Mouse (Mus musculus): ENCODE measurements around the gene Snd1. TPM values are rescaled to one million over a fixed set of nuclear protein-coding genes. Genes with fewer than 3 reads are reported as not detected.

Gene Snd1
- polyA plus RNA-seq, 2 experiments = 31.5 to 43.2 TPM

DNA sequence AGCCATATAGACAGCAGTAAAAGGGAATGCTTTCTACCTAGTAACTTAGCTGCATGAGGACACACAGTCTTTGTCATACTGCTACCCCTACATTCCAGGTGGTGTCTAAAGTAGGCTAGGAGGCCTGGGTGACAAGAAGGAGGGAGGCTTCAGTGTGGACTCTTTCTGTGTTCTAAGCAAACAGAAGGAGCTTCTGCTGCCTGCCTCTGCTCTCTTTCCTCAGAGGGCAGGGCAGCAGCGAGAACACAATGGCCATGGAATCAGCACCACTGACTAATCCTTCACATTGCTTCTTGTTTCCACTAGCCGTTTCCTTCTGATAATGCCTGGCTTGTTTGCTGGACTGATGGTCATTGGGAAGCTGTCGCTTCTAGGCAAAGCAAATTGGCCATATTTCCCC, 316.2 kb downstream of the Snd1 start:
- H3K36me3 ChIP-seq (replicated peaks; ENCODE audit: control insufficient read depth, insufficient read depth, low read depth) = no peaks in the 10 kb centered on the region
- no peaks in the 10 kb centered on the region for H3K27me3 ChIP-seq (ENCODE audit: control insufficient read depth, insufficient read depth, low read length)
- no peak overlapping the region for H3K27ac ChIP-seq
- no peak overlapping the region for H3K9ac ChIP-seq (replicated peaks)
- peaks cover 0 to 2% of the 10 kb centered on the region in 2 experiments; a peak in 1 of 4 replicates for H3K4me1 ChIP-seq (replicated peaks; ENCODE audit: control insufficient read depth in 2 of 2, insufficient read depth in 2 of 2, low read length in 1 of 2)
- no peak for DNase-seq (ENCODE audit: low read depth in 3 of 3, low spot score in 3 of 3)
- TF ChIP-seq CTCF (IDR thresholded peaks at IDR 0.05; ENCODE audit: low read depth) (no peak), EP300 (IDR thresholded peaks at IDR 0.05; ENCODE audit: low read depth) (no peak)
- no peak overlapping the region for H3K4me2 ChIP-seq (ENCODE audit: low read depth)
- no peak for ATAC-seq (ENCODE audit: insufficient read depth)
- WGBS (ENCODE audit: insufficient replicate concordance) = 34% methylated on average over 3 of the region's 3 CpGs
- H3K9me3 ChIP-seq (ENCODE audit: control insufficient read depth, low read length) = no peaks in the 10 kb centered on the region
- no peak overlapping the region for H3K4me3 ChIP-seq (ENCODE audit: insufficient read depth in 1 of 2, low read depth in 2 of 2, low read length in 2 of 2)

DNA sequence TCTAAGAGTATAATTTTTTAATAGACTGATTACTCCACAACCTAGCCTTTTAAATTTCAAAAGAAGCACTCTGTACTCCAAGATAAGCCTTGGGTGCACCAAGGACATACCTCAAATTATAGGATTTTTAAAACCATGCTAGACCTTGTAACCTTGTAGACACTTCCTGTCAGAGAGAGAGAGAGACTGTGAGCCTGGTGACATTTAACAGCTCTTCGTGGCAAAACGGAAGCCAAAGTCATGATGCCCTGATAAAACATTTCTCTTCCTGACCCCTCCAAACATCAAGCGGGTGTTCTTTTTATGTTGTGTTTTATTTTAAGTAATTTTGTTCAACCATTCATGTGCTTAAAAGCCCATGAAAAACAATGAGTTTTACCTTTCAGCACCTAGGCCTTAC, 316.9 kb downstream of the Snd1 start:
- no peak overlapping the region for H3K9ac ChIP-seq (replicated peaks)
- ATAC-seq (ENCODE audit: insufficient read depth) (no peak), DNase-seq (ENCODE audit: low read depth in 3 of 3, low spot score in 3 of 3) (no peak)
- peaks cover 0 to 2% of the 10 kb centered on the region in 2 experiments; a peak in 1 of 4 replicates for H3K4me1 ChIP-seq (replicated peaks; ENCODE audit: control insufficient read depth in 2 of 2, insufficient read depth in 2 of 2, low read length in 1 of 2)
- no peaks in the 10 kb centered on the region for H3K9me3 ChIP-seq (ENCODE audit: control insufficient read depth, low read length)
- 36% methylated on average over 3 of the region's 3 CpGs for WGBS (ENCODE audit: insufficient replicate concordance)
- no peaks in the 10 kb centered on the region for H3K36me3 ChIP-seq (replicated peaks; ENCODE audit: control insufficient read depth, insufficient read depth, low read depth)
- H3K4me2 ChIP-seq (ENCODE audit: low read depth) = no peak overlapping the region
- no peak overlapping the region for H3K27ac ChIP-seq
- TF ChIP-seq CTCF (IDR thresholded peaks at IDR 0.05; ENCODE audit: low read depth) (no peak), EP300 (IDR thresholded peaks at IDR 0.05; ENCODE audit: low read depth) (no peak)
- no peaks in the 10 kb centered on the region for H3K27me3 ChIP-seq (ENCODE audit: control insufficient read depth, insufficient read depth, low read length)
- no peak overlapping the region for H3K4me3 ChIP-seq (ENCODE audit: insufficient read depth in 1 of 2, low read depth in 2 of 2, low read length in 2 of 2)

DNA sequence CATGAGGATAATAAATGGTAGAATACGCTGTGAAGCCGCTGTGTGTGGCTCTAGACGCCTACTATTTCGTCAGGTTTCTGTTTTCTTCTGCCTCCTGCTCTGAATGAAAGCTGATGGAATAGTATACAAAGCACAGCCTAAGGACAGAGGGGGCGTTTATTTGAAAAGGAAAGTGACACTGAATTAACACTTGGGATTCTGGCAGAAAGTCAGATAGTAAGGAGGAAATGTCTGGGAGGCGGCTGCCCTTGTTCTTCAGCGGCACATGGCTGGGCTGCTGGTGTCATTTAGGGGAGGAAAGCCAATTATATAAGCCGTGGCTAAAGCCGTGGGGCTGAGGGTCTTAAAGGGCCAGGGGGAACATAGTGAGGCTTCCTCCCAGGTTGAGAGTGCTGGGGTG, 320.4 kb downstream of the Snd1 start:
- Histone ChIP-seq H3K4me3 (ENCODE audit: insufficient read depth in 1 of 2, low read depth in 2 of 2, low read length in 2 of 2) (no peak overlapping the region), H3K27ac (no peak overlapping the region), H3K4me2 (ENCODE audit: low read depth) (no peak overlapping the region), H3K9me3 (ENCODE audit: control insufficient read depth, low read length) (no peaks in the 10 kb centered on the region), H3K4me1 (replicated peaks; ENCODE audit: control insufficient read depth in 2 of 2, insufficient read depth in 2 of 2, low read length in 1 of 2) (0 out of 4 replicates have a peak, but pooled peaks cover 0 to 2% of the 10 kb centered on the region in 2 experiments), H3K27me3 (ENCODE audit: control insufficient read depth, insufficient read depth, low read length) (no peaks in the 10 kb centered on the region), H3K9ac (replicated peaks) (no peak overlapping the region), H3K36me3 (replicated peaks; ENCODE audit: control insufficient read depth, insufficient read depth, low read depth) (no peaks in the 10 kb centered on the region)
- TF ChIP-seq CTCF (IDR thresholded peaks at IDR 0.05; ENCODE audit: low read depth) (no peak), EP300 (IDR thresholded peaks at IDR 0.05; ENCODE audit: low read depth) (no peak)
- ATAC-seq (ENCODE audit: insufficient read depth) (no peak), DNase-seq (ENCODE audit: low read depth in 3 of 3, low spot score in 3 of 3) (no peak)
- WGBS (ENCODE audit: insufficient replicate concordance) = 69% methylated on average over 9 of the region's 9 CpGs

DNA sequence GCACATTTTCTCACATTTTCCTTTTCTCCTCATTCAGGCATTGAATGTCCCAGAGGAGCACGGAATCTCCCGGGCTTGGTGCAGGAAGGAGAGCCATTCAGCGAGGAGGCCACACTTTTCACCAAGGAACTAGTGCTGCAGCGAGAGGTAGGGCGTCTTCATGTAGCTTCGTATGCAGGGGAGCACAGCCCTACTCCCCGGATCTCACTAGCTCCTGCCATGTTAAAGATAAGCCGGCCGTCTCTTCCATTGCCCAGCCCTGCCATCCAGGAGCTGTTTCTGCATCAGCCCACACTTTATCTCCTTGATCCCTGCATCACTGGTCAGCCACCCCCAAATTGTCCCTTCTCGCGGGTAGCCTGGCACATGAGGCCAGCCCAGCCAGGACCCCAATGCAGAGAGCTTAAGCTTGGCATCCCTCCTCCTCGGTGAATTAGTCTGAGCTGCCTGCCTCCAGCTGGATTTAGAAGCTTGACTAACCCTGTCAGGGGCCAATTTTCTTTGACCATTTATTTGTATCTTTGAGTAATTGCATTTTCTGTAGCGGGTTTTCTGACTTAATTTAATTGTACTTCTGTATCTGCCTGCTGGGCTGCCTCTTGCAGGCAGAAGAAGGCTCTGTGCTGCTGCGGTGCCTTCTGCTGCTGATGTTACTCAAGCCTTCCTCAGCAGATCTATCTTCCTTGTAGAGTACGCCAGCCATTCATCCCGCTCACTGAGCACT, 321.0 kb downstream of the Snd1 start:
- TF ChIP-seq EP300 (IDR thresholded peaks at IDR 0.05; ENCODE audit: low read depth) (no peak), CTCF (IDR thresholded peaks at IDR 0.05; ENCODE audit: low read depth) (no peak)
- 75% methylated on average over 16 of the region's 16 CpGs for WGBS (ENCODE audit: insufficient replicate concordance)

DNA sequence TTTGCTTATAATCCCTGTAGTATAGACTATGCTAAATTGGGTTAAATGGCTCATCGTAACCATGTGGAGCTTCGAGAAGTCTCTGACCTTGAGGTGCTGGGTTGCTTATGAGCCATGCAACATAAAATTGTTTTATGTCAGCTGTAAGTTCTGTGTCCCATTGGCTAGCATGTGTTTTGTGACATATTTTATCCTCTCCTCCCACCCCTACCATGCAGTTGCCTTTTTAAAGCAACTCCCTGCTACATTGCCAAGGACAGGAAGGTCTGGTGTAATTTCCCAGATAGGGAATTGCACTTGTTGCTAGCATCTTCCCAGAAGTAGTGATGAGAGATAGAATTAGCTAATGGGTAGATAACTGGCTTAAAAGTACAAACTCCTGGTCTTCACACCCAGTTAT, 324.9 kb downstream of the Snd1 start:
- Histone ChIP-seq H3K36me3 (replicated peaks; ENCODE audit: control insufficient read depth, insufficient read depth, low read depth) (no peaks in the 10 kb centered on the region), H3K4me1 (replicated peaks; ENCODE audit: control insufficient read depth in 2 of 2, insufficient read depth in 2 of 2, low read length in 1 of 2) (no peaks in the 10 kb centered on the region), H3K4me3 (ENCODE audit: insufficient read depth in 1 of 2, low read depth in 2 of 2, low read length in 2 of 2) (no peak overlapping the region), H3K9me3 (ENCODE audit: control insufficient read depth, low read length) (no peaks in the 10 kb centered on the region), H3K4me2 (ENCODE audit: low read depth) (no peak overlapping the region), H3K27me3 (ENCODE audit: control insufficient read depth, insufficient read depth, low read length) (no peaks in the 10 kb centered on the region), H3K27ac (no peak overlapping the region), H3K9ac (replicated peaks) (no peak overlapping the region)
- 76% methylated on average over 2 of the region's 2 CpGs for WGBS (ENCODE audit: insufficient replicate concordance)
- ATAC-seq (ENCODE audit: insufficient read depth) (no peak), DNase-seq (ENCODE audit: low read depth in 3 of 3, low spot score in 3 of 3) (no peak)
- TF ChIP-seq EP300 (IDR thresholded peaks at IDR 0.05; ENCODE audit: low read depth) (no peak), CTCF (IDR thresholded peaks at IDR 0.05; ENCODE audit: low read depth) (no peak)

More for the DNA sequence above, 321.0 kb downstream of the Snd1 start:
- Histone ChIP-seq H3K27ac (no peak overlapping the region), H3K4me3 (ENCODE audit: insufficient read depth in 1 of 2, low read depth in 2 of 2, low read length in 2 of 2) (no peak overlapping the region), H3K27me3 (ENCODE audit: control insufficient read depth, insufficient read depth, low read length) (no peaks in the 10 kb centered on the region), H3K4me1 (replicated peaks; ENCODE audit: control insufficient read depth in 2 of 2, insufficient read depth in 2 of 2, low read length in 1 of 2) (0 out of 4 replicates have a peak, but pooled peaks cover 0 to 2% of the 10 kb centered on the region in 2 experiments), H3K9me3 (ENCODE audit: control insufficient read depth, low read length) (no peaks in the 10 kb centered on the region), H3K4me2 (ENCODE audit: low read depth) (no peak overlapping the region), H3K36me3 (replicated peaks; ENCODE audit: control insufficient read depth, insufficient read depth, low read depth) (no peaks in the 10 kb centered on the region), H3K9ac (replicated peaks) (no peak overlapping the region)
- ATAC-seq (ENCODE audit: insufficient read depth) (no peak), DNase-seq (ENCODE audit: low read depth in 3 of 3, low spot score in 3 of 3) (no peak)

Measured in liver, embryonic 14.5 days (tissue).